Mouse (Mus musculus) ES-Bruce4 (cell line): ENCODE data around the gene Ttll11. TPM values are rescaled to one million over a fixed set of nuclear protein-coding genes. Genes with fewer than 3 reads are reported as not detected.

ENCODE experiments used
- H3K27ac ChIP-seq: 2 replicates; pipeline ENCODE4 v1.5.1; 2012; ENCODE audit warnings: low read length, inconsistent platforms; ENCODE audit not compliant: insufficient read depth
- H3K27me3 ChIP-seq: 2 replicates; pipeline ENCODE4 v1.6.1; 2012; ENCODE audit warnings: mild to moderate bottlenecking, low read length, inconsistent platforms; ENCODE audit not compliant: control insufficient read depth, poor library complexity, insufficient read depth, severe bottlenecking
- H3K36me3 ChIP-seq: 2 replicates; pipeline ENCODE4 v1.6.1; 2012; ENCODE audit warnings: inconsistent platforms, mild to moderate bottlenecking, low read length, moderate library complexity; ENCODE audit not compliant: control insufficient read depth, poor library complexity, insufficient read depth, severe bottlenecking
- H3K4me1 ChIP-seq: one replicate; pipeline ENCODE4 v1.8.1; 2011; ENCODE audit warnings: low read length; ENCODE audit not compliant: control insufficient read depth, insufficient read depth
- H3K4me3 ChIP-seq: 2 replicates; pipeline ENCODE4 v1.5.1; 2011; ENCODE audit warnings: low read depth, mild to moderate bottlenecking, low read length
- H3K9ac ChIP-seq: 2 replicates; pipeline ENCODE4 v1.6.1; 2012; ENCODE audit warnings: low read depth, mild to moderate bottlenecking, inconsistent platforms; ENCODE audit not compliant: poor library complexity, severe bottlenecking
- H3K9me3 ChIP-seq: replicated peaks from 2 replicates; pipeline ENCODE4 v1.6.1; 2012; ENCODE audit warnings: mild to moderate bottlenecking, low read length, inconsistent platforms; ENCODE audit not compliant: control insufficient read depth, poor library complexity, insufficient read depth, severe bottlenecking
- CTCF ChIP-seq: IDR thresholded peaks from one replicate; pipeline ENCODE4 v1.8.1; 2011; ENCODE audit warnings: low read depth, low read length
- EP300 ChIP-seq: IDR thresholded peaks from 2 replicates; pipeline ENCODE4 v1.6.1; 2011; ENCODE audit warnings: low read depth, low read length; ENCODE audit not compliant: insufficient read depth
- POLR2A ChIP-seq: IDR thresholded peaks from one replicate; pipeline ENCODE4 v1.8.1; 2011; ENCODE audit warnings: low read length; ENCODE audit not compliant: insufficient read depth
- polyA plus RNA-seq: library from polyadenylated mRNA; stranded (reverse); fragments of >200 nt; gene quantifications from 2 replicates; pipeline ENCODE4 v1.2.4, GENCODE M21; 2011; ENCODE audit warnings: low read depth; ENCODE audit not compliant: missing spikeins, insufficient read depth, insufficient read length

Ttll11 gene
- polyA plus RNA-seq, 1 experiment, result not detected

DNA sequence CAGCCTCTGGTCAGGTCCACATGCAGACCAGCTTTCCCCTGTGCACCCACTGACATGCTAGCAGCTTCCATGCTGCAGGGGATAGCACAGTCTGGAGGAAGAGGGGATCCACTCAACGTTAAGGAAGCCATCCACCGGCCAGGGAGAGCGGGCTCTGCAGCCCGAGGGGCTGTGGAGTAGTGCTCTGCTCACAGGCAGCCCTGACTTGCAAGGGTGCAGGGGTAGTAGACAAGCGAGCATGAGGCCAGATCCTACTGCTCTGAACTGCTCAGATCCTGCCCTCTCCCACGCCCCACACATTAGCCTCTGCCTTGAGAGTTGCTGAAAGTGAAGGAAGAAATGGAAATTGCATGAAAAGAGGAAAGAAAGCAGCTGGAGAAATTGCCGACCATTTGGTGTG lies 99.4 kb downstream of the Ttll11 start:
- Histone ChIP-seq H3K27ac (no peak overlapping the region), H3K36me3 (no peaks in the 10 kb centered on the region), H3K27me3 (no peaks in the 10 kb centered on the region), H3K9me3 (no peaks in the 10 kb centered on the region), H3K4me3 (no peak overlapping the region), H3K9ac (no peak overlapping the region), H3K4me1 (no peaks in the 10 kb centered on the region)
- no peak for TF ChIP-seq CTCF
- no peak for TF ChIP-seq POLR2A
- no peak for TF ChIP-seq EP300

DNA sequence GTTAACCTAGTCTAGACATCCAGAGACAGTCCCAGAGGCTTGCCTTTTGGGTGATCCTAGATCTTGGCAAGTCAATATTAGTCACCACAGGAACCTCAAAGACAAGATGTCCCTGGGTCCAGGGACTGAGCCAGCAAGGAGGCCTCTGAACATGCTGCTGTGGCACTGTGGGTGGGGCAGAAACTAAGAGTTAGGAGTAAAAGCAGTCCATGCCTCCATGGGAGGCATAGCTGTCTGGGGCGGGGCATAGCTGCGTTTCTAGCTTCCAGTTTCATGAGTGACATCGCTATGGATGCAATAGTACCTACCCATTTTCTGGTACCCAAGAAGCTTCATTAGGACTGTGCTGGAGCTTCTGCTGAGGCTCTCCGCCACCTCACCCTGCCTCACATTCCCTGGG lies 99.8 kb downstream of the Ttll11 start:
- Histone ChIP-seq H3K4me1 (no peaks in the 10 kb centered on the region), H3K4me3 (no peak overlapping the region), H3K36me3 (no peaks in the 10 kb centered on the region), H3K27ac (no peak overlapping the region), H3K9ac (no peak overlapping the region), H3K9me3 (no peaks in the 10 kb centered on the region), H3K27me3 (no peaks in the 10 kb centered on the region)
- TF ChIP-seq EP300, result no peak
- TF ChIP-seq CTCF, result no peak
- no peak for TF ChIP-seq POLR2A

DNA sequence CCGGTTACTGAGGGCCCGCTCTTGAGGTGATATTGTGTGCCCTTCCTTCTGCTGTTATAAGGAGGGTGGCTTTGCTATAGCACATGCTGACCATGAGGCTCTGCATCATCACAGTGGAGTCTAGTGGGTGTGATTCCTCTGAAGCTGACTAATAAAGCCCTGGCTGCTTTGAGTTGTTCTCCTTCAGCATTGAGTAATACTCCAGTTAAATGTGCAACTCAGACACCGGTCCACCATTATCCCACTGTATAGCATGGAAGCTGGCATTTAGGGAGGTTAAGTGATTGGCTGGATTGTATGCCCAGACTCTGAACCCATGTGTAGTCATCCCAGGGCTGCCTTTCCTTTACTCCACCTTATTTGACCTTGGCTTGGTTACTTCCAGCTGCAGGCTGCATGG lies 101.2 kb downstream of the Ttll11 start:
- no peaks in the 10 kb centered on the region for H3K27me3 ChIP-seq
- TF ChIP-seq CTCF, result no peak
- TF ChIP-seq EP300, result no peak
- TF ChIP-seq POLR2A, result no peak

DNA sequence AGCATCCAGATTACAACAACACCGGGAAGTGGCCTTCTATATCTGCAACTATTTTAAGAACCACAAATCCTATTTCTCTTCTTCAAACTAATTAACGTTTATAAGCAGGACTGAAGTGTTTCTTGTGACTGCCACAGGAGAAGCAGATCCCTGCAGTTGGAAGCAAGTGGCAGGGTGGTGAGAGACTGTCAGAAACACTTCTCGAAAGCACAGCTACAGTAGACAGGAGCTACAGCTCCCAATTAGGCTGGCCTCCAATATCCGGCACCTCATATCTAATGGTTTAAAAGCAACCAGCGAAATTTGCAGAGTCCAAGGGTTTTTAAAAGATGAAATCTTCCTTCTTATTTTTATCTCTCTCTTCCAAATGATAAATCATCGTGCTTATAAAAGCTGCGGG lies 104.1 kb downstream of the Ttll11 start:
- Histone ChIP-seq H3K4me3 (no peak overlapping the region), H3K27ac (no peak overlapping the region), H3K4me1 (peaks cover 3% of the 10 kb centered on the region), H3K9ac (no peak overlapping the region), H3K36me3 (no peaks in the 10 kb centered on the region), H3K9me3 (no peaks in the 10 kb centered on the region), H3K27me3 (no peaks in the 10 kb centered on the region)
- TF ChIP-seq EP300, result no peak
- no peak for TF ChIP-seq CTCF
- TF ChIP-seq POLR2A, result no peak

More for the DNA sequence above, 101.2 kb downstream of the Ttll11 start:
- H3K4me1 ChIP-seq, result no peaks in the 10 kb centered on the region
- H3K27ac ChIP-seq, result no peak overlapping the region
- H3K9ac ChIP-seq, result no peak overlapping the region
- no peak overlapping the region for H3K4me3 ChIP-seq
- H3K36me3 ChIP-seq, result no peaks in the 10 kb centered on the region
- H3K9me3 ChIP-seq, result no peaks in the 10 kb centered on the region

DNA sequence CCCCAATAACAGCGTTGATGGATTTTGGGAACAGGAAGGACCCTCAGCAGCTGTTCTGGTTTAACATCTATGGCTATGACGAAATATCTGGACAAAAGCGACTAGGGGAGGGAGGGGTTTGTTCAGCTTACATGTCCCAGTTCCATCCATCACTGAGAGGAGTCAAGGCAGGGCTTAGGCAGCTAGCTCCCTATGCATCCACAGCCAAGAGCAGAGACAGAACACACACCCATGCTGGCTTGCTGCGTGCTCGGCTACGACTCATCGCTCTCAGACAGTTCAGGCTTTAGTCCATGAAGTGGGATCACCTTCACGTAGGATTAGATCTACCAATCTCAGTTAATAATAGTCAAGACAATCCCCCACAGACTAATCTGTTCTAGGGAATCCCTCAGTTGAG lies 105.3 kb downstream of the Ttll11 start:
- TF ChIP-seq CTCF (no peak), EP300 (no peak), POLR2A (no peak)
- Histone ChIP-seq H3K36me3 (no peaks in the 10 kb centered on the region), H3K4me1 (peaks cover 3% of the 10 kb centered on the region), H3K4me3 (no peak overlapping the region), H3K27ac (no peak overlapping the region), H3K9me3 (no peaks in the 10 kb centered on the region), H3K9ac (no peak overlapping the region), H3K27me3 (no peaks in the 10 kb centered on the region)

DNA sequence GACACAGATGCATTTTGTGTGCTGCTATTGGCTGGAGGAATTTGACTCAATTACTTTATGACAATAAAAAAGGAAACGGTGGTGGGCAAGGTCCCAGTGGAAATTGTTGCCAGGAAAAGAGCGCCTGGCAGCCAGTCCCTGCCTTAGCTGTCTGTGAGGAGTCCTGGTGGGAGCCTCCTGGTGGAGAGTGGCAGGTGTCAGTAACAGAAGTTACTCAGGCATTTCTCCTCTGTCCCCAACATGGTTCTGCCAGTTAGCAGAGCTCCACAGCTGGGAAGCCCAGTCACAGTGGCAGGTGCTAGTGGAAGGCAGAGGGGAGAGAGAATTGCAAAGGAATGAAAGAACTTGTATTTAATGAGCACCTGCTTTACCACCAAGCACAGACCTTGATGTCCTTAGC lies 110.5 kb downstream of the Ttll11 start:
- peaks cover 3% of the 10 kb centered on the region for H3K4me1 ChIP-seq
- no peaks in the 10 kb centered on the region for H3K36me3 ChIP-seq
- no peak for TF ChIP-seq EP300
- TF ChIP-seq CTCF, result no peak
- no peak for TF ChIP-seq POLR2A
- H3K27ac ChIP-seq, result no peak overlapping the region
- H3K27me3 ChIP-seq, result no peaks in the 10 kb centered on the region
- H3K4me3 ChIP-seq, result no peak overlapping the region
- no peaks in the 10 kb centered on the region for H3K9me3 ChIP-seq
- H3K9ac ChIP-seq, result no peak overlapping the region
